Mouse (Mus musculus): ENCODE measurements around the gene Fgf2. TPM values are rescaled to one million over a fixed set of nuclear protein-coding genes. Genes with fewer than 3 reads are reported as not detected.

Gene Fgf2
- total and polyA plus RNA-seq, 2 experiments from 2014 or later: 0.86 to 2.2 TPM

GRCm38 (mm10) chr3:37401729-37402610 lies 53.8 kb downstream of the Fgf2 start:
- TF ChIP-seq EP300 (IDR thresholded peaks at IDR 0.05; ENCODE audit: low read depth): no peak
- H3K36me3 ChIP-seq (replicated peaks; ENCODE audit: control insufficient read depth, insufficient read depth, low read length): peaks cover 14% of the 10 kb centered on the region
- no peak for ATAC-seq (ENCODE audit: insufficient read depth, low read depth)
- no peak overlapping the region for H3K9ac ChIP-seq (replicated peaks; ENCODE audit: low read depth, low read length)
- H3K9me3 ChIP-seq (replicated peaks; ENCODE audit: control insufficient read depth, low read length): no peaks in the 10 kb centered on the region
- WGBS: 72% methylated on average over 11 of the region's 11 CpGs
- no peak for DNase-seq (ENCODE audit: low spot score)
- H3K27ac ChIP-seq (ENCODE audit: low read depth): no peak overlapping the region
- peaks cover 18% of the 10 kb centered on the region; the same call in 1 of the 2 replicates for H3K4me1 ChIP-seq (ENCODE audit: control insufficient read depth, insufficient read depth)
- no peaks in the 10 kb centered on the region for H3K27me3 ChIP-seq (ENCODE audit: control insufficient read depth, insufficient read depth, low read length)
- no peak overlapping the region for H3K4me2 ChIP-seq (ENCODE audit: low read depth, low read length)
- H3K4me3 ChIP-seq (ENCODE audit: low read depth, low read length): no peak overlapping the region

DNA sequence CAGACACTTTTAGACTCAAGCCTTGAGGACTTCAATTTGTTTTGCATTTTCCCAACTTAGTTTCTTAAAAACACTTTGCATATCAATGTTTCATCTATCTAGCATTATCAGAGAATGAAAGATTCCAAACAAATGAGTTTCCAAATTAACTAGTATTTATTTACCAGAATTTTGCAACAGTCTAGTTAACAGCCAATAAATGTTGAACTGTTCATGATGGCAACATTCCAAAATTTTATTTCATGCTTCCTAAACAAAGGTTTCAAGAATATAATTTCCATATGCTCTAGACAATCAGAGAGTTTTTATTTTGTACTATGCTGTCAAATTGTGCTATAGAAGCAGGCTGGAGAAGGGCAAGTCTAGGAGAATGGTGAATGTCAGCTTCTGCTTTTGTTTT lies 59.5 kb downstream of the Fgf2 start:
- Histone ChIP-seq H3K36me3 (replicated peaks; ENCODE audit: control insufficient read depth, insufficient read depth, low read length) (peaks cover 18% of the 10 kb centered on the region), H3K4me1 (ENCODE audit: control insufficient read depth, insufficient read depth) (no peaks in the 10 kb centered on the region), H3K27me3 (ENCODE audit: control insufficient read depth, insufficient read depth, low read length) (no peaks in the 10 kb centered on the region), H3K27ac (ENCODE audit: low read depth) (no peak overlapping the region), H3K4me2 (ENCODE audit: low read depth, low read length) (no peak overlapping the region), H3K9me3 (replicated peaks; ENCODE audit: control insufficient read depth, low read length) (no peaks in the 10 kb centered on the region), H3K9ac (replicated peaks; ENCODE audit: low read depth, low read length) (no peak overlapping the region), H3K4me3 (ENCODE audit: low read depth, low read length) (no peak overlapping the region)
- DNase-seq (ENCODE audit: low spot score): no peak
- TF ChIP-seq CTCF (IDR thresholded peaks at IDR 0.05; ENCODE audit: low read depth) (no peak), EP300 (IDR thresholded peaks at IDR 0.05; ENCODE audit: low read depth) (no peak)
- no peak for ATAC-seq (ENCODE audit: insufficient read depth, low read depth)

DNA sequence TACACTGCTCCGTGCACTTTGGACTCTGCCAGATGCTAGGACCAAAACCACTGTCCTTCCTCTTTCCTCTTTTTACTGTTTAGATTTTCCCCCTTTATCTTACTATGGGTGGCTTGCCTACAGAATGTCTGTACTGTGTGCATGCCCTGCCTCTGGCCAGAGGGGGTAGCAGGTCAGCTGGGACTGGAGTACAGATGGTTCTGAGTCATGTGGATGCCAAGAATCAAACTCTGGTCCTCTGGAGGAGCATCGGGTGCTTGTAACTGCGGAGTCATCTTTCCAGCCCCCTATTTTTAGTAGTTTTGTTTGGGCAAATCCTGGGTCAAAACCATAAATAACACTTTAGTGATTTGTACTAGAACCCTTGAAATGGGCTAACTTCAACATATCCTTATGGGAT lies 65.3 kb downstream of the Fgf2 start:
- Histone ChIP-seq H3K4me1 (ENCODE audit: control insufficient read depth, insufficient read depth) (no peaks in the 10 kb centered on the region), H3K9ac (replicated peaks; ENCODE audit: low read depth, low read length) (no peak overlapping the region), H3K4me2 (ENCODE audit: low read depth, low read length) (no peak overlapping the region), H3K27me3 (ENCODE audit: control insufficient read depth, insufficient read depth, low read length) (no peaks in the 10 kb centered on the region), H3K9me3 (replicated peaks; ENCODE audit: control insufficient read depth, low read length) (no peaks in the 10 kb centered on the region), H3K36me3 (replicated peaks; ENCODE audit: control insufficient read depth, insufficient read depth, low read length) (no peaks in the 10 kb centered on the region; the same call in none of the 2 replicates), H3K27ac (ENCODE audit: low read depth) (no peak overlapping the region), H3K4me3 (ENCODE audit: low read depth, low read length) (no peak overlapping the region)
- 92% methylated on average over 3 of the region's 3 CpGs for WGBS
- DNase-seq (ENCODE audit: low spot score) (no peak), ATAC-seq (ENCODE audit: insufficient read depth, low read depth) (no peak)
- TF ChIP-seq CTCF (IDR thresholded peaks at IDR 0.05; ENCODE audit: low read depth) (no peak), EP300 (IDR thresholded peaks at IDR 0.05; ENCODE audit: low read depth) (no peak)

- Histone ChIP-seq H3K4me1 (ENCODE audit: control insufficient read depth, insufficient read depth) (no peaks in the 10 kb centered on the region), H3K4me2 (ENCODE audit: low read depth, low read length) (no peak overlapping the region), H3K9ac (replicated peaks; ENCODE audit: low read depth, low read length) (no peak overlapping the region), H3K4me3 (ENCODE audit: low read depth, low read length) (no peak overlapping the region), H3K27ac (ENCODE audit: low read depth) (no peak overlapping the region), H3K36me3 (replicated peaks; ENCODE audit: control insufficient read depth, insufficient read depth, low read length) (no peaks in the 10 kb centered on the region; the same call in 1 of the 2 replicates), H3K27me3 (ENCODE audit: control insufficient read depth, insufficient read depth, low read length) (no peaks in the 10 kb centered on the region), H3K9me3 (replicated peaks; ENCODE audit: control insufficient read depth, low read length) (no peaks in the 10 kb centered on the region)
- 42% methylated on average over 14 of the region's 14 CpGs for WGBS
- TF ChIP-seq EP300 (IDR thresholded peaks at IDR 0.05; ENCODE audit: low read depth): no peak
- peak; percentile 85 for TF ChIP-seq CTCF (IDR thresholded peaks at IDR 0.05; ENCODE audit: low read depth)
- ATAC-seq (ENCODE audit: insufficient read depth, low read depth) (0 out of 2 replicates have a peak, but pooled peaks have one; percentile 20), DNase-seq (ENCODE audit: low spot score) (peak; percentile 84)
These were observed 66.3 kb downstream of the Fgf2 start for GRCm38 (mm10) chr3:37414413-37414960.

DNA sequence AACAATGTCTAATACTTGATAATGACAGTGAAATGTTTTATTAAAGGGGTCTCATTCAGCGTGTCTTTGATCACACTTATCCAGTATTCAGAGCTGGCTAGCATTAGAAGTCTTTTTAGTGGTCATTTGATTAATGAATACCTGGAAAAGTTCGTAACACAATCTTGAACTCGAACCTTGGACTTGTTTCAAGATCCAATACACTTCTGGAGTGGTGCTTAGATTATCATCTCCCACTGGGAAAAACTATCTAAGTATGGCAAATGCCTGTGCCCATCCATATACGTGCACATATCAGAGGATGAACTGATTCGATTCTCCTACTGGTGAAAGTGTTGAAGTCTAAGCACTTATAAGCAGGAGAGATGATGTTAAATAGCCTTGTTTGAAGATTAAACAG lies 70.2 kb downstream of the Fgf2 start:
- 67% methylated on average over 5 of the region's 5 CpGs for WGBS
- Histone ChIP-seq H3K27ac (ENCODE audit: low read depth) (peak overlapping the region; percentile 98), H3K4me3 (ENCODE audit: low read depth, low read length) (peak overlapping the region; percentile 88), H3K36me3 (replicated peaks; ENCODE audit: control insufficient read depth, insufficient read depth, low read length) (no peaks in the 10 kb centered on the region), H3K4me2 (ENCODE audit: low read depth, low read length) (peak overlapping the region; percentile 82), H3K9me3 (replicated peaks; ENCODE audit: control insufficient read depth, low read length) (no peaks in the 10 kb centered on the region), H3K4me1 (ENCODE audit: control insufficient read depth, insufficient read depth) (peaks cover 12% of the 10 kb centered on the region), H3K27me3 (ENCODE audit: control insufficient read depth, insufficient read depth, low read length) (no peaks in the 10 kb centered on the region), H3K9ac (replicated peaks; ENCODE audit: low read depth, low read length) (peak overlapping the region; percentile 64)
- ATAC-seq (ENCODE audit: insufficient read depth, low read depth): no peak
- TF ChIP-seq CTCF (IDR thresholded peaks at IDR 0.05; ENCODE audit: low read depth) (no peak), EP300 (IDR thresholded peaks at IDR 0.05; ENCODE audit: low read depth) (no peak)
- no peak for DNase-seq (ENCODE audit: low spot score)

Data from heart, postnatal 0 days (tissue).